Comparison of ENCODE assay signal across 8 mouse cellular contexts in genomic region chr2:156111358-156112079, GRCm38 (mm10). TPM values are rescaled to one million over a fixed set of nuclear protein-coding genes. Genes with fewer than 3 reads are reported as not detected.
A peak's percentile ranks its signal among the peaks of the same experiment; 100 is the strongest.
DNase-seq lines count a peak whose midpoint lies in the region; ATAC-seq lines count a peak whose summit lies in the region.

Gene Cpne1, minus strand, starts transcription at chr2:156111965.
Gene Rbm12, minus strand, starts transcription at chr2:156111978.

- ATAC-seq in hindbrain, embryonic 13.5 days (ENCODE audit: low FRiP score) = peak; percentile 96

- no peaks in the 10 kb centered on the region for H3K36me3 ChIP-seq in hindbrain, embryonic 13.5 days

- peak within 1 kb of the TSS; percentile 99 for H3K4me3 ChIP-seq in hindbrain, embryonic 13.5 days

- under 1% methylated on average over 73 of the region's 74 CpGs for WGBS in hindbrain, embryonic 13.5 days

- peak within 1 kb of the TSS; percentile 94 for H3K27ac ChIP-seq in hindbrain, embryonic 13.5 days

- H3K9ac ChIP-seq in hindbrain, embryonic 13.5 days = peak within 1 kb of the TSS; percentile 96

- H3K4me1 ChIP-seq in hindbrain, embryonic 13.5 days (replicated peaks) = peaks cover 19% of the 10 kb centered on the region

- no peaks in the 10 kb centered on the region for H3K27me3 ChIP-seq in hindbrain, embryonic 13.5 days

- peak; percentile 95 for DNase-seq in NIH3T3 (ENCODE audit: low read depth)
- DNase-seq in cerebellum, postnatal 10 days = peak; percentile 98
- DNase-seq in frontal cortex, postnatal 14 days (ENCODE audit: low spot score in 2 of 2) = peak; percentile 77 to 88
- peak; percentile 87 to 89 for DNase-seq in layer of hippocampus, postnatal 25 days (ENCODE audit: extremely low spot score in 1 of 2, low spot score in 1 of 2)
- DNase-seq in lung, postnatal 25 days (ENCODE audit: low spot score) = peak; percentile 91
- peak; percentile 92 for DNase-seq in retina, embryonic 14.5 days (ENCODE audit: low spot score)
- DNase-seq in thymus, postnatal 4 days = peak; percentile 98

- no peaks in the 10 kb centered on the region for H3K9me3 ChIP-seq in hindbrain, embryonic 13.5 days

- H3K4me2 ChIP-seq in hindbrain, embryonic 13.5 days = peak within 1 kb of the TSS; percentile 71

RNA-seq across cellular contexts. Expression of gene Cpne1, which starts in this region (rescaled TPM):
- polyA plus RNA-seq in hindbrain, embryonic 13.5 days (2015; fragmentation: Nextera tagmentation; extraction: Ambion mirVana) = 32.0 and 34.6 TPM in 2 replicates
- 10 to 100 TPM; 26.8 to 30.4 TPM for total RNA-seq in layer of hippocampus, postnatal 25 days (2021)

RNA-seq across cellular contexts. Expression of gene Rbm12, which starts in this region (rescaled TPM):
- polyA plus RNA-seq in hindbrain, embryonic 13.5 days (2015; fragmentation: Nextera tagmentation; extraction: Ambion mirVana) = 27.9 and 29.1 TPM in 2 replicates
- 10 to 100 TPM; 28.9 to 30.6 TPM for total RNA-seq in layer of hippocampus, postnatal 25 days (2021)

Comparison
In these comparisons a context has a peak if more than half of its experiments do, and no peak if none do; other contexts are left out.
1. Peak in every context shown above with its lines: DNase-seq, ATAC-seq, H3K4me3 ChIP-seq and H3K27ac ChIP-seq.